Mouse (Mus musculus) limb, embryonic 11.5 days (tissue): ENCODE results near the gene Piezo1. TPM values are rescaled to one million over a fixed set of nuclear protein-coding genes. Genes with fewer than 3 reads are reported as not detected.

Experiments used
- ATAC-seq: fragments of 200-750 bp; cut with Nextera tagmentation; 2 replicates; pipeline ENCODE4 v1.8.0; 2017; ENCODE audit warnings: low read depth; ENCODE audit not compliant: insufficient number of reproducible peaks, low FRiP score, low TSS enrichment
- DNase-seq: peaks from one replicate; pipeline ENCODE4 v3.0.0-alpha.2; 2015; ENCODE audit warnings: low spot score
- H3K27ac ChIP-seq: fragments of 300-500 bp; sonication (generic); replicated peaks from 2 replicates; pipeline ENCODE4 v1.5.1; 2014; ENCODE audit warnings: low read depth, mild to moderate bottlenecking, low read length
- H3K27me3 ChIP-seq: fragments of 300-500 bp; sonication (generic); 2 replicates; pipeline ENCODE4 v1.6.1; 2014; ENCODE audit warnings: mild to moderate bottlenecking, low read length, mixed read lengths; ENCODE audit not compliant: control insufficient read depth, insufficient read depth
- H3K36me3 ChIP-seq: fragments of 300-500 bp; sonication (generic); 2 replicates; pipeline ENCODE4 v1.6.1; 2014; ENCODE audit warnings: mild to moderate bottlenecking, low read length, moderate library complexity, mixed read lengths; ENCODE audit not compliant: control insufficient read depth, insufficient read depth
- H3K4me1 ChIP-seq: fragments of 300-500 bp; sonication (generic); 2 replicates; pipeline ENCODE4 v1.6.1; 2014; ENCODE audit warnings: low read length, mixed read lengths; ENCODE audit not compliant: control insufficient read depth, insufficient read depth
- H3K4me2 ChIP-seq: fragments of 300-500 bp; sonication (generic); 2 replicates; pipeline ENCODE4 v1.6.1; 2014; ENCODE audit warnings: low read depth, mild to moderate bottlenecking, moderate library complexity; ENCODE audit not compliant: severe bottlenecking
- H3K4me3 ChIP-seq: fragments of 300-500 bp; sonication (generic); 2 replicates; pipeline ENCODE4 v1.5.1; 2014; ENCODE audit warnings: low read depth, low read length
- H3K9ac ChIP-seq: fragments of 300-500 bp; sonication (generic); 2 replicates; pipeline ENCODE4 v1.6.1; 2014; ENCODE audit warnings: mild to moderate bottlenecking, low read length
- H3K9me3 ChIP-seq: fragments of 300-500 bp; sonication (generic); 2 replicates; pipeline ENCODE4 v1.6.1; 2016; ENCODE audit warnings: low read length; ENCODE audit not compliant: control insufficient read depth
- WGBS: fragments of 180-500 bp; shearing (Covaris S2); extraction: QIAGEN DNeasy Blood & Tissue Kit; methylation state at CpG from one replicate; pipeline ENCODE4 v1.1.7; 2014; 5-methylcytosine and 5-hydroxymethylcytosine counted together
- microRNA-seq: library from miRNA; unstranded; fragments of <30 nt; microRNA quantifications from one replicate; pipeline ENCODE4, GENCODE M21; 2016
- polyA plus RNA-seq: library from polyadenylated mRNA; unstranded; fragments of >200 nt; fragmentation: Nextera tagmentation; extraction: Ambion mirVana; gene quantifications from 2 replicates; pipeline ENCODE4 v1.2.1, GENCODE M21; 2014

Gene Piezo1
- polyA plus RNA-seq, 1 experiment from 2014 or later, result 7.2 TPM

GRCm38 (mm10) chr8:122433269-122433905 lies 117.7 kb downstream of the Piezo1 start:
- DNase-seq (no peak), ATAC-seq (no peak)
- Histone ChIP-seq H3K4me1 (peaks cover 9% of the 10 kb centered on the region), H3K27me3 (no peaks in the 10 kb centered on the region), H3K4me2 (peak overlapping the region; percentile 70; the same call in 1 of the 2 replicates), H3K4me3 (no peak overlapping the region), H3K9me3 (no peaks in the 10 kb centered on the region), H3K27ac (no peak overlapping the region), H3K9ac (no peak overlapping the region), H3K36me3 (peaks cover 15% of the 10 kb centered on the region)
- WGBS, result 71% methylated on average over 11 of the region's 11 CpGs

GRCm38 (mm10) chr8:122432443-122433268 lies 118.5 kb downstream of the Piezo1 start, which contains the start of gene Cyba:
TSS of gene Cyba (minus strand) at chr8:122432930.
- Histone ChIP-seq H3K9me3 (no peaks in the 10 kb centered on the region), H3K9ac (peak within 1 kb of the TSS; percentile 63), H3K4me2 (peak within 1 kb of the TSS; percentile 70), H3K36me3 (peaks cover 13% of the 10 kb centered on the region; the same call in 1 of the 2 replicates), H3K4me3 (peak within 1 kb of the TSS; percentile 35), H3K4me1 (peaks cover 7% of the 10 kb centered on the region), H3K27ac (no peak within 1 kb of the TSS), H3K27me3 (no peaks in the 10 kb centered on the region)
- ATAC-seq, result peak; percentile 63
- peak; percentile 74 for DNase-seq
- 4% methylated on average over 45 of the region's 45 CpGs for WGBS

Small RNA genes within 50 kb of the gene (microRNA-seq; reads per million reads assigned to microRNA genes)
- not detected for gene Gm24366

Other genes with a start within 250 kb of the Piezo1 start
- gene Trhr2, start 190.6 kb downstream of the Piezo1 start, polyA plus RNA-seq, result not detected in 2 replicates
- 45.8 and 52.6 TPM in 2 replicates for gene Zc3h18, start 174.7 kb downstream of the Piezo1 start, polyA plus RNA-seq
- not detected in 2 replicates for gene Il17c, start 129.3 kb downstream of the Piezo1 start, polyA plus RNA-seq
- 80.2 and 82.4 TPM in 2 replicates for gene Cyba, start 118.4 kb downstream of the Piezo1 start, polyA plus RNA-seq
- 51.3 and 51.9 TPM in 2 replicates for gene Mvd, start 107.9 kb downstream of the Piezo1 start, polyA plus RNA-seq
- gene Snai3, start 90.6 kb downstream of the Piezo1 start, polyA plus RNA-seq, result not detected in 2 replicates
- 35.3 and 36.8 TPM in 2 replicates for gene Rnf166, start 75.3 kb downstream of the Piezo1 start, polyA plus RNA-seq
- gene Ctu2, start 75.2 kb downstream of the Piezo1 start, polyA plus RNA-seq, result 80.7 and 81.3 TPM in 2 replicates
- gene Cdt1, start 16.7 kb upstream of the Piezo1 start, polyA plus RNA-seq, result 46.4 and 51.7 TPM in 2 replicates
- 271 and 284 TPM in 2 replicates for gene Aprt, start 25.6 kb upstream of the Piezo1 start, polyA plus RNA-seq
- gene Galns, start 60.1 kb upstream of the Piezo1 start, polyA plus RNA-seq, result 5.2 and 5.5 TPM in 2 replicates
- 45.0 and 45.4 TPM in 2 replicates for gene Trappc2l, start 60.3 kb upstream of the Piezo1 start, polyA plus RNA-seq
- gene Pabpn1l, start 71.4 kb upstream of the Piezo1 start, polyA plus RNA-seq, result not detected in 2 replicates
- 3.3 and 4.5 TPM in 2 replicates for gene Cbfa2t3, start 147.8 kb upstream of the Piezo1 start, polyA plus RNA-seq
- gene Acsf3, start 224.2 kb upstream of the Piezo1 start, polyA plus RNA-seq, result 16.1 and 17.9 TPM in 2 replicates